Mouse (Mus musculus) kidney, postnatal 25 days (tissue): ENCODE measurements around the gene Foxa3.

Source experiments
- DNase-seq, 2 experiments: peaks; one replicate each; pipeline ENCODE4 v3.0.0; 2021; ENCODE audit warnings: mixed read lengths in 2 of 2

Foxa3 gene

DNA sequence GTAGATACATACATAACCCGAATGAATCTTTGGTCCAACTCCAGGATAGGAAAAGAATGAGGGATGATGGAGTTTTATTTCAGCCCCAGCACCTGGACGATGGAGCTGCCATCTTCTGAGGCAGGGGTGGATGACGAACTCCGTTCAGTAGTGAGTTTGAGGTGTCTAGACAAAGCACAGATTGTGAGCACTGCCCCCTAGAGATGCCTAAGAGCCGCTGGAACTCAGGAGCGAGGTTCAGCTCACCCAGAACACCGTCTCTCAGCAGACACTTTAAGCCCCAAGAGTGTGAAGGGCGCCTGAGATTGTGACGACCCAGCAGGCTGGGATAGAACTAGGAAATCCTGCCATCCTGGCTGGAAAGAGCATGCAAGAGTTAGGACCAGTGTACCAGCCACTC, 24.5 kb downstream of the Foxa3 start:
- DNase-seq, result no peak

DNA sequence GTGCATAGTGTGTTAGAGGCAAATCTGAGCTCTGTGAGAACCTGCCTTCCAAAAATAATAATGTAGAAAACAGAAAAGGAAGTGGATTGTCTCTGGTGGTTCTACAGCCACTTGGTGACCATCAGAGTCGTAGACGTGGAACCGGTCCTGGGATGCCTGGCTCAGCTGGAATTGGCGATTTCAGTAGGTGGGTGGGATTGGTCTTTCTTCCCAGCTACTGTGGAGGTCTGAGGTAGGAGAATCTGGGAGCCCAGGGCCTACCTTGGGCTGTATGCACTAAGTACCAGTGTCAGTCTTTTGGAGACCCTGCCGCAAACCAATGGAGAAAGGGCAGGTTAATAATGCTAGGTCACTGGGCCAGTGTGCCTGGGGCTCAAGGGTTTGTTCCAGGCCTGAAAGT, 30.3 kb downstream of the Foxa3 start:
- DNase-seq, result no peak

DNA sequence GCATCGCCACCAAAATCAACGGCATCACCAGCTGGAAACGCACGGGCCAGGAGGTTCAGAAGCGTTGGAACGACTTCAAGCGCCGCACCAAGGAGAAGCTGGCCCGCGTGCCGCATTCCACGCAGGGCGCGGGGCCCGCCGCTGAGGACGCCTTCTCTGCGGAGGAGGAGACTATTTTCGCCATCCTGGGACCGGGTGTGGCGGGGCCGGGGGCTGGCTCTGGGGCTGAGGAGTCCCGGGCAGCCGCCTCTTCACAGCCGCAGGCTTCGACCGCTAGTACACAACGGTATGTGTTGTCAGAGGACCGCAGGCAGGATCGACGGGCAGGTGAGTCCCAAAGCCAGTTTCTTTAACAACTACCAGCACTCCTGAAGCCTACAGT, 31.1 kb downstream of the Foxa3 start:
- DNase-seq, result peak in 1 of 2 experiments; percentile 50

GRCm38 (mm10) chr7:18991660-18992293, 31.6 kb downstream of the Foxa3 start:
- DNase-seq, result no peak

GRCm38 (mm10) chr7:18990601-18991295, 32.6 kb downstream of the Foxa3 start, which contains the start of gene Mypop:
Gene Mypop, plus strand, starts transcription at chr7:18991245.
- DNase-seq, result peak; percentile 100

DNA sequence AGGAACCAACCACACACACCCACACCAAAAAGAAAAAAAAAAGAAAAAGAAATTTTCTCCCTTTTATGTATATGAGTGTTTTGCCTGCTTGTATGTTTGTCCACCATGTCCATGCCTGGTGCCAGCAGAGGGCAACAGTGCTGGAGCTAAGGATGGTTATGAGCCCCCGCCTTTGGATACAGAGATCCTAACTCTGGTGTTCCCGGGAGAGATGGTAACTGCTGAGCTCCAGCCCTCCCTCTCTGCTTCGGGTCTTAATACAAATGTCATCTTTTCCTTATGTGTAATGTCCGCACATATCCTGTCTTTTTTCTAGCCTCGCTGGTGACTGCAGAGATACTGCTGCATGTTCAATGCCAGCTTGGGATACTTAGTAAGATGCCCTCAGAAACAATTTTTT, 33.3 kb downstream of the Foxa3 start:
- DNase-seq, result no peak

GRCm38 (mm10) chr7:18988780-18989179, 34.6 kb downstream of the Foxa3 start:
- no peak for DNase-seq

- DNase-seq, result no peak
Observed at GRCm38 (mm10) chr7:18987747-18988146, 35.6 kb downstream of the Foxa3 start.

DNA sequence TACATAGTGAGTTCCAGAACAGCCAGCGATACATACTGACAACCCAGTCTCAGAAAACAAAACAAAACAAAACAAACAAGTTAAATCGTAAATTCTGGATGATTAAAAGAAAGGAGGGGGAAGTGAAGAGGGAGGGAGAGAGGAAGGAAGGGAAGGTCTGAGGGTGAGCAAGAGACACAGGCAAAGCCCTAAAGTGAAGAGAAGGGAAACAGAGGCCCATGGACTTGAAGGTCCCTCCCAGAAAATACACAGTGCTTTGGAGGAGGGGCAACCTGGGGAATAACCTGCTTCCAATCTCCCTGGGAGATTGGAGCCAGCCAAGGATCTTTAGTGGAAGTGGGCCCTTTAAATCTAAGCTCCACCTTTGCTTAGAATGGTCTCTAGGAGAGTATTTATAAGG, 36.2 kb downstream of the Foxa3 start, which contains the start of gene Nanos2:
Gene Nanos2 (plus strand): TSS at position 301 of the 400 bp plus-strand sequence.
- DNase-seq, result no peak

DNA sequence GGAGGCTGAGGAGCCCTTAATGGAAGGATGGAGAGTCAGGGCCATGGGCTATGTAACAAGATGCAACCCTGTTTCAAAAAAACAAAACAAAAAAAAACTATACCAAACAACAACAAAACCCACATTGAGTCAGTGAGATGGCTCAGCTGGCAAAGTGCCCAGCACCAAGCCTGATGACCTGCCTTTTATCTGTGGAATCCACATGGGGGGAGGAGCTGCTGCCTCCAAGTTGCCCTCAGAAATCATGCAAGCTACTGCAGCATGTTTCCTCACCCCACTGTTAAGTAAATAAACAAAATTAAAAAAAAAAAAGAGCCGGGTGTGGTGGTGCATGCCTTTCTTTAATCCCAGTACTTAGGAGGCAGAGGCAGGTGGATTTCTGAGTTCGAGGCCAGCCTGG, 36.8 kb downstream of the Foxa3 start:
- no peak for DNase-seq

- DNase-seq, result no peak
Observed at GRCm38 (mm10) chr7:18978381-18978780, 45.0 kb downstream of the Foxa3 start.

DNA sequence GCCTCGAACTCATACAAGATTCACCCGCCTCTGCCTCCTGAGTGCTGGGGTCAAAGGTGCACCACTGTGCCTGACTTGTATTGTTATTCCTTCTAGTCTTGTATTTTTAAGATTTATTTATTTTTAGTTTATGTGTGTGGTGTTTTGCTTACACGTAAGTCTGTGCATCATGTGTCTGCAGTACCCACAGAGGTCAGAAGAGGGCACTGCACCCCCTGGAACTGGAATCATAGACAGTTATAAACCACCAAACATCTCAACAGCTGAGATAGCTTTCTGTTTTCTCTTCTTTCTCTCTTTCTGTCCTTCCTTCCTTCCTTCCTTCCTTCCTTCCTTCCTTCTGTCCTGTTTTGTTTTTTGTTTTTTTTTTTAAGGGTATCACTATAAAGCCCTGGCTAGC, 52.4 kb downstream of the Foxa3 start:
- DNase-seq, result no peak

GRCm38 (mm10) chr7:18967603-18968002, 55.7 kb downstream of the Foxa3 start:
- no peak for DNase-seq

DNA sequence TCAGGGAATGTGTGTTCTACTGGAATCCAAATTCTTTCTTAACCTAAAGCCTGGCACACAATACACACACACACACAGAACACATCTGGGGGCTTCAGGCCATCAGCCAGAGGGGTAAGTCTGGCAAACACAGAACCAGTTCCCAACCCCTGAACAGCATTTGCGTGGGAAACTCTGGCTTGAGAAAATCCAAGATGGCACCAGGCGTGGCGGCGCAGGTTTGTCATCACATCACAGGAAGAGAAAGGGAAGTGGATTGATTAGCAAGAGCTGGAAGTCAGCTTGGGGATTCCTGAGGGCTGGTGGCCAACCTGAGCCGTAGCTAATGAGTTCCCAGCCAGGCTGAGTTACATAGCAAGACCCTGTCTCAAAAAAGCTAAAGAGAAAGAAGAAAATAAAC, 58.0 kb downstream of the Foxa3 start:
- no peak for DNase-seq

DNA sequence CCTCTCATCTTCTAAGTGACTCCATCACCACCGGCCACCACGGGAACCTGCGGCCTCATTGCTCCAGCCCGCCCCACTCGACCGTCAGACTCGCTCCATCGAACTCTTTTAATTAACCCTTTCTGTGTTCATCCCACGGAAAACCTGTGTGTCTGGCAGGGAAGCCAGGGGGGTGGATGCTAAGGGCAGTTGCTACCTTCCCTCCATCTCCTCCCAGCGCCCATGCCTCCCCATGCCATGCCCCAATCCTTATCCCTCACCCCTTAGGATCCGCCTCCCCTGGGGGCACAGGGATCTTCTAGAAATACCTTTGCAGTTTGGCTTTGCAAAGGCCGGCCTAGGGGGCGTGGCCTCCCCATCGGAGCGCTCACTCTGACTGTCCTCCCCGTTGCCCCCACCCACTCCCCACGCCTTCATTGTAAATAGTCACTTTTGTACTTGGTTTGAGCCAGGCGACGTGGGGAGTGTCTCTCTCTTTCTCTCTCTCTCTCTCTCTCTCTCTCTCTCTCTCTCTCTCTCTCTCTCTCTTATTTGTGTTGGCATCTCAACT, 60.0 kb downstream of the Foxa3 start:
- DNase-seq, result peak in 1 of 2 experiments; percentile 43
